Mouse (Mus musculus): ENCODE results near the gene Myo6. TPM values are rescaled to one million over a fixed set of nuclear protein-coding genes. Genes with fewer than 3 reads are reported as not detected.
A peak's percentile ranks its signal among the peaks of the same experiment; 100 is the strongest.

Myo6 gene
- polyA plus RNA-seq, 1 experiment from 2014 or later: 12.1 TPM

GRCm38 (mm10) chr9:80213428-80213827 is 48.6 kb downstream of the Myo6 start:
- WGBS: 67% methylated on average over 2 of the region's 2 CpGs
- Histone ChIP-seq H3K4me3 (no peak overlapping the region), H3K4me1 (0 out of 2 replicates have a peak, but pooled peaks cover 4% of the 10 kb centered on the region), H3K27ac (no peak overlapping the region), H3K27me3 (no peaks in the 10 kb centered on the region), H3K9me3 (no peaks in the 10 kb centered on the region), H3K36me3 (no peaks in the 10 kb centered on the region), H3K9ac (no peak overlapping the region), H3K4me2 (no peak overlapping the region)
- ATAC-seq (ENCODE audit: insufficient number of reproducible peaks, low FRiP score, low TSS enrichment, low read depth): no peak

GRCm38 (mm10) chr9:80215502-80215901 is 50.7 kb downstream of the Myo6 start:
- no peaks in the 10 kb centered on the region for H3K36me3 ChIP-seq
- no peaks in the 10 kb centered on the region for H3K27me3 ChIP-seq
- WGBS: 91% methylated on average over 5 of the region's 5 CpGs
- no peak for ATAC-seq (ENCODE audit: insufficient number of reproducible peaks, low FRiP score, low TSS enrichment, low read depth)
- 0 out of 2 replicates have a peak, but pooled peaks cover 4% of the 10 kb centered on the region for H3K4me1 ChIP-seq
- H3K4me2 ChIP-seq: no peak overlapping the region
- H3K27ac ChIP-seq: no peak overlapping the region
- no peak overlapping the region for H3K9ac ChIP-seq
- H3K9me3 ChIP-seq: no peaks in the 10 kb centered on the region
- H3K4me3 ChIP-seq: no peak overlapping the region

DNA sequence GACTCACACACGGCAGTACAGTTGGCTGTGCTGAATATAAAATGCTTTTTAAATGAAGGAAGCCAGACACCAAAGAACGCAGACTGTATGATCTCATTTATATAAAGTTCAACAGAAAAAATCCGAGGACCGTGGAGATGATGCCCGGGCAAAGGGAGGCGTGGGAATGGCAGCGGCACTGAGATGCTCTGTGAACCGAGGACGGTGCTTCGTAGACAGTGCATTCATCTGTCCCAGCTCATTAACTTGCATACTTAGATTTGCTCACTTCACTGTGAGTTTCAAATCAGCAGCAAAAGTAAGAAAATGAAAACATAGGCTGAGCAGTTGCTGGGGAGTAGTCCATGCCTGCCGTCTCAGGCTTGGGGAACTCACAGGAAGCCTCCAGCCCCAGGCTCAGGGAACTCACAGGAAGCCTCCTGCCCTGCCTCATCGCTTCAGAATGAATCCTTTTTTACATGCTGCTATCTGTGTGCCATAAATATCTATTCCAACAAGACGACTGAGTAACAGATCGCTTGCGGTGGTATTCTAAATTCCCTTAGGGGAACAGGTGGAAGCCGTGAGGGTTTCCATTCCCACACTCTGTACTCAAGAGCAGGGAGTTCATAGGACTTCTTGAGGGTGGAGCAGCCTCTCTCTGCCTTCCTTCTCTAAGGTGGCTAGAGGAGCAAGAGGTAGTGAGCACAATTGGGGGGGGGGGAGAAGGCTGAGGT is 52.1 kb downstream of the Myo6 start:
- Histone ChIP-seq H3K27me3 (no peaks in the 10 kb centered on the region), H3K27ac (no peak overlapping the region), H3K4me3 (no peak overlapping the region), H3K9ac (no peak overlapping the region), H3K4me1 (0 out of 2 replicates have a peak, but pooled peaks cover 4% of the 10 kb centered on the region), H3K9me3 (no peaks in the 10 kb centered on the region), H3K4me2 (no peak overlapping the region), H3K36me3 (no peaks in the 10 kb centered on the region)
- no peak for ATAC-seq (ENCODE audit: insufficient number of reproducible peaks, low FRiP score, low TSS enrichment, low read depth)
- 67% methylated on average over 16 of the region's 16 CpGs for WGBS

DNA sequence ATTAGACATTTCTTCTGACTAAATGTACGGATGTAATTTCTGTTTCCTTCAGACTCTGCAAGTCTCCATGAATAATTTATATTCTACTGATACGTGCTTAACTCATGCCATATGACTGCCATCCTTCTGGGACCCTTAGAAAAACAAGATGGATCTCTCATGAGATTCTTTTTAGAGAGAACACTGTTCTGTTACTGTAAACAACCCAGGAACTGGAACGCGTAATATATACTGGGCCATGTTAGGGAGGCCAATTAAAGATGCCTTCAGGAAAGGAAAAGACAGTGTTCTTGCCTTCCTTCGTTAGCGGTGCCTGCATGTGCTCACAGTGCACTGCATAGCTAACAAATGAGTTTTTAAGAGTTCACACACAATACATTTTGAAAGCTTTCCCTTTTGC is 53.9 kb downstream of the Myo6 start:
- Histone ChIP-seq H3K27me3 (no peaks in the 10 kb centered on the region), H3K36me3 (no peaks in the 10 kb centered on the region), H3K9me3 (no peaks in the 10 kb centered on the region), H3K4me1 (0 out of 2 replicates have a peak, but pooled peaks cover 4% of the 10 kb centered on the region), H3K4me3 (no peak overlapping the region), H3K4me2 (no peak overlapping the region), H3K27ac (no peak overlapping the region), H3K9ac (no peak overlapping the region)
- 45% methylated on average over 6 of the region's 6 CpGs for WGBS
- ATAC-seq (ENCODE audit: insufficient number of reproducible peaks, low FRiP score, low TSS enrichment, low read depth): no peak

- H3K36me3 ChIP-seq: no peaks in the 10 kb centered on the region
These were observed 59.3 kb downstream of the Myo6 start for GRCm38 (mm10) chr9:80223989-80224635.

GRCm38 (mm10) chr9:80226579-80227325 is 61.9 kb downstream of the Myo6 start:
- 78% methylated on average over 5 of the region's 5 CpGs for WGBS
- Histone ChIP-seq H3K4me3 (no peak overlapping the region), H3K4me2 (no peak overlapping the region), H3K27ac (no peak overlapping the region), H3K4me1 (no peaks in the 10 kb centered on the region), H3K9ac (no peak overlapping the region), H3K27me3 (no peaks in the 10 kb centered on the region), H3K9me3 (no peaks in the 10 kb centered on the region), H3K36me3 (no peaks in the 10 kb centered on the region)
- no peak for ATAC-seq (ENCODE audit: insufficient number of reproducible peaks, low FRiP score, low TSS enrichment, low read depth)

More at GRCm38 (mm10) chr9:80223989-80224635, 59.3 kb downstream of the Myo6 start:
- Histone ChIP-seq H3K9ac (no peak overlapping the region), H3K4me1 (no peaks in the 10 kb centered on the region), H3K27ac (no peak overlapping the region), H3K9me3 (no peaks in the 10 kb centered on the region), H3K4me2 (no peak overlapping the region), H3K4me3 (no peak overlapping the region), H3K27me3 (no peaks in the 10 kb centered on the region)
- WGBS: 73% methylated on average over 11 of the region's 11 CpGs
- ATAC-seq (ENCODE audit: insufficient number of reproducible peaks, low FRiP score, low TSS enrichment, low read depth): peak; percentile 80

DNA sequence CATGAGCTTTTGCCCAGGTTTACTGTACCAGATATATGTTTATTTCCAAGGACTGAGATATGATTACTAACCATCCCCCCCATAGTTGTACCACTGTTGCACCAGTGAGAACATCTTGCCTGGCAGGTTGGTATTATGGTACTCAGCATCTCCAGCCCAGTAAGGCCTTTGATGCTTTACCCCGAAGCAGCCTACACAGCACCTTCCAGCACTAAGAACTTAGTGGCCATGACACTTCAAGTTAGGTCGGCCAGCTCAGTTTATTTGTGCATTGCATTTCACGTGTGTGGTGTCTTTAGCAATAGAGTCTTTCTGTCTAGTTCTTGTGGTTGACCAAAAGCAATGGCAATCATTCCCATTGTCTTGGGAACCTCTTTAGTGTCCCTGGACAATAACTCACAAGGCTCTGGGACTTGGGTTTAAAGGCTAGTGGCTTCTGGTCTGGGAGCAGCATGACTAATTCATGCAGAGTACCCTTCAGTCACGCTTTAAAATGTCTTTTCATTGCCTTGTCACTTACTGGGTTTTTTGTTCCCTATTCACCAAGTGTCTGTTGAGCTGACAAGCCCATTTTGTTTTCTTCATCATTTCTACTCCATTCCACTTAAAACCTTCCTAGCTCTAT is 69.1 kb downstream of the Myo6 start:
- no peaks in the 10 kb centered on the region for H3K36me3 ChIP-seq
- H3K4me1 ChIP-seq: no peaks in the 10 kb centered on the region
- no peaks in the 10 kb centered on the region for H3K9me3 ChIP-seq
- ATAC-seq (ENCODE audit: insufficient number of reproducible peaks, low FRiP score, low TSS enrichment, low read depth): no peak
- H3K4me3 ChIP-seq: no peak overlapping the region
- H3K4me2 ChIP-seq: no peak overlapping the region
- no peak overlapping the region for H3K9ac ChIP-seq
- no peaks in the 10 kb centered on the region for H3K27me3 ChIP-seq
- WGBS: 85% methylated on average over 4 of the region's 4 CpGs
- H3K27ac ChIP-seq: no peak overlapping the region

GRCm38 (mm10) chr9:80237184-80237799 is 72.5 kb downstream of the Myo6 start:
- Histone ChIP-seq H3K4me1 (no peaks in the 10 kb centered on the region), H3K4me2 (no peak overlapping the region), H3K27ac (no peak overlapping the region), H3K9me3 (0 out of 2 replicates have a peak, but pooled peaks cover 5% of the 10 kb centered on the region), H3K9ac (no peak overlapping the region), H3K4me3 (no peak overlapping the region), H3K36me3 (no peaks in the 10 kb centered on the region), H3K27me3 (no peaks in the 10 kb centered on the region)
- WGBS: 86% methylated on average over 1 of the region's 1 CpGs
- no peak for ATAC-seq (ENCODE audit: insufficient number of reproducible peaks, low FRiP score, low TSS enrichment, low read depth)

DNA sequence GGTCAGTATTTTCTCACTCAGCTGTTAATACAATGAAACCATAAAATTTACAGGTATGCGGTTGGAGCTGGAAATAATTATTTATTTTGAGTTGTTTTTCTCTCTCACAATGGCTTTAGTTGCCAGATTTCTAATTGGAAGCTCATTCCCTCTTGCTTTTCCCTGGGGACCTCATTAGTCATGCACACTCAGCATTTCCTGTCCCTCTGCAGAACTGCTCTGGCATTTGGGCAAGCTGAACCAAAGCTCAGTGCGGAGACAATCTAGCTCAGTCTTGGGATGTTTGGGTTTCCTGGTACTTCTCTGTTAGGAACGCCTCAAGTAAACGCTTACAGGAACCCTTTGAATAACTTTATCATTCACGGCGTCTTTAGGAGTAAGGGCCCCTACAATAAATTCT is 76.9 kb downstream of the Myo6 start:
- ATAC-seq (ENCODE audit: insufficient number of reproducible peaks, low FRiP score, low TSS enrichment, low read depth): no peak
- Histone ChIP-seq H3K9ac (no peak overlapping the region), H3K36me3 (no peaks in the 10 kb centered on the region), H3K4me3 (no peak overlapping the region), H3K4me2 (no peak overlapping the region), H3K9me3 (0 out of 2 replicates have a peak, but pooled peaks cover 5% of the 10 kb centered on the region), H3K27me3 (no peaks in the 10 kb centered on the region), H3K4me1 (no peaks in the 10 kb centered on the region), H3K27ac (no peak overlapping the region)
- WGBS: 48% methylated on average over 6 of the region's 6 CpGs

DNA sequence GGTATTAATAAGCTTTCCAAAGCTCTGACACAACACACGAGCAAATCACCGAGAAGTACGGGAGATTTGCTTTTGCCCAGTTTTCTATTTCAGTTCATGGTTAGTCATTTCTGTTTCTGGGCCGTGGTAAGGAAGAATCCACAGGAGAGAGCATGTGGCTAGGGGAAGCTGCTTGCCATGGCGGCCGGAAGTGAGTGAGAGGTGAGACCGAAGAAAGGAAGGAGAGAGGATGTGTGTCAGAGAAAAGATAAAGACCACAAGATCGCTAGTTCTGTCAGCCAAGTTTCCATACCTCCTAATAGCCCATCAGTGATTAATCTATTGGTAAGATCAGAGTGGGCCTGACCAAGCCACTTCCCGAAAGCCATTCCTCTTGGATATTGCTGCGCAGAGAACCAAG is 87.3 kb downstream of the Myo6 start:
- no peaks in the 10 kb centered on the region for H3K4me1 ChIP-seq
- no peak for ATAC-seq (ENCODE audit: insufficient number of reproducible peaks, low FRiP score, low TSS enrichment, low read depth)
- no peaks in the 10 kb centered on the region for H3K9me3 ChIP-seq
- H3K4me3 ChIP-seq: no peak overlapping the region
- H3K27me3 ChIP-seq: no peaks in the 10 kb centered on the region
- H3K9ac ChIP-seq: no peak overlapping the region
- H3K36me3 ChIP-seq: no peaks in the 10 kb centered on the region
- 88% methylated on average over 10 of the region's 10 CpGs for WGBS
- no peak overlapping the region for H3K4me2 ChIP-seq
- H3K27ac ChIP-seq: no peak overlapping the region

DNA sequence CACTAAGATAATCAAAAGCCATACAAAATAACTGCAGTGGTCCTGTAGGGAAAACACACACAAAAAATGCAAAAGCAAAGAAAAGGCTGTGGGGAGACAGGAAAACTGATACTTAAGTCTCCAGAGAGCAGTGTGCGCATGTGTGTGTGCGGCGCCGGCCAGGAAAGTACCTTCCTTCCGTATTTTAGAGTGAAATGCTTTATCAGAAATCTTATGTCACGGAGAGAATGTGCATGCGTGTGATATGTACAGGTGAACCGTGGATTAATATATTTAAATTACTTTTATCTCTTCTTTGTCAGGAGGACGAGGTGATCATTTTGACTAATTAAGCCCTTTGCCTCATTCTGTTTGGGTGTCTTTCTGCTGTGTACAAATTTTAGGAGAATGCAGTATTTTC is 88.4 kb downstream of the Myo6 start:
- Histone ChIP-seq H3K4me2 (no peak overlapping the region), H3K4me1 (no peaks in the 10 kb centered on the region), H3K27me3 (no peaks in the 10 kb centered on the region), H3K4me3 (no peak overlapping the region), H3K9ac (no peak overlapping the region), H3K9me3 (no peaks in the 10 kb centered on the region), H3K36me3 (no peaks in the 10 kb centered on the region), H3K27ac (no peak overlapping the region)
- WGBS: 90% methylated on average over 9 of the region's 9 CpGs
- no peak for ATAC-seq (ENCODE audit: insufficient number of reproducible peaks, low FRiP score, low TSS enrichment, low read depth)

Data from limb, embryonic 15.5 days (tissue).